Mouse (Mus musculus) adrenal gland, adult (tissue): ENCODE results near the gene Fcrlb.

ENCODE experiments used
- DNase-seq, 2 experiments: peaks; one replicate each; pipeline ENCODE4 v3.0.0; 2022 to 2023; ENCODE audit warnings: low spot score in 1 of 2; ENCODE audit not compliant: inconsistent age in 2 of 2

Fcrlb gene

DNA sequence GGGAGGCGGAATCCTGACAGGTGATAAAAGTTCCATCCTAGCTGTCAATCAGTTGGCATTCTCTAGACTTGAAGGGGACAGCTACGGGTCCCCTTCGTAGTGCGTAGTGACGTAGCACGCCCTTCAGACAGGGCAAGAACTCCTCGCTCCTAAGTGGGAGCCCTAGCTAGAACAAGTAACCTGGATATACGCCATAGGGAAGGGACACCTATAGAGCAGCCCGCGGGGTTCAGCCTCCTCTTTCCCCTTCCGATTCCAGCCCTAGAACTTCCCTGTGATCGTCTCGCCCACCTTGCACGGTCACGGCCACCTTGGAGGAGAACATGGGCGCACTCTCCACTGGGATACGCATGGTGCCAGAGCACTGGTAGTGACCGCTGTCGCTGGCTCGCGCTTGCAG is 4.4 kb downstream of the Fcrlb start:
- DNase-seq, result peak in 1 of 2 experiments; percentile 42

DNA sequence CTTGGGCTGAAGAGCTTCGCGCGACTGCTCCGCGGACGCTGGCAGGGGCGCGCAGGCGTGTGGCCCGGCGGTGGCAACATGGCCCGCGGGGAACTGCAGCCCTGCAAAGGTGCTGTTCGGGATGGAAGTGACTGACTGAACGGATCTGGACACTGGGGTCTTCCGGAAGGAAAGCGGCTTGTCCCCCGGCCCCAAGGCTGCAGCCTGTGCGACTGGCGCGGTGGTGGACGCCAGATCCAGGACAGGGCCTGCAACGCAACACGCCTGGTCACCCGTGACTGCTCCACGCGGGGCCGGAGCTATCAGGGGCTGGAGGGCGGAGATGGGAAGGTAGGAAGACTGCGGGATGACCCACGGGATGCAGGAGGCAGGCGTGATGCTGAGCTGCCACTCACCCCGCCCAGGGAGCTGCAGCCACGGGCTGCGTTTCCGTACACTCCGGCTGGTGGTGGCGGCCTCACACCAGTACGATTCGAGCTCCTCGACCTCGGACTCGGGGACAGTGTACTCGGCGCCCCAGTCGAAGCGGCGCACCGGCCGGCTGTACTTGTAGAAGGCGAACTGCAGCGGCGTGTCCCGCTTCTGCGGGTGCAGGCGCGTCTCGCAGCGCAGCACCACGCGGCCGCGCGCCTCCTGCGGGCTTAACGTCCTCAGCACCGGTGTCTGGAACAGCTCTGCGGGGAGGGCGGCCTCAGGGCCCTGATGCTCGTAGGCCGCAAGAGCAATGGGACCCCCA is 5.1 kb downstream of the Fcrlb start:
- peak; percentile 54 to 73 for DNase-seq

DNA sequence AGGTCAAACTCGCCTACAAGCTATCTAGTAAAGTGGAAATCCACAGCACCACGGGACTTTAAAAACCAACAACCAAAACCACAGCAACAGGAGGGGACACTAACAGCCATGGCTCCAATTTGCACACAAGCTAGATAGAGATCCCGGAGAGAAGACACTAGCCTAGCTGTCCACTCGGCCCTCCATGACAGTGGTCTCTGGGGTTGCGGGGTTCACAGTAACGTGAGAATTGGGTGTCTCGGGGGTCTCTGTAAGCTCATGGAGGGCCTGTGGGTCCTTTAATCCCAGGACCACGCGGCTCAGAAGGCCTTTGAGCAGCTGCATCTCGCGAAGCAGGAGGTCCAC is 5.7 kb downstream of the Fcrlb start:
- DNase-seq, result peak in 1 of 2 experiments; percentile 34

DNA sequence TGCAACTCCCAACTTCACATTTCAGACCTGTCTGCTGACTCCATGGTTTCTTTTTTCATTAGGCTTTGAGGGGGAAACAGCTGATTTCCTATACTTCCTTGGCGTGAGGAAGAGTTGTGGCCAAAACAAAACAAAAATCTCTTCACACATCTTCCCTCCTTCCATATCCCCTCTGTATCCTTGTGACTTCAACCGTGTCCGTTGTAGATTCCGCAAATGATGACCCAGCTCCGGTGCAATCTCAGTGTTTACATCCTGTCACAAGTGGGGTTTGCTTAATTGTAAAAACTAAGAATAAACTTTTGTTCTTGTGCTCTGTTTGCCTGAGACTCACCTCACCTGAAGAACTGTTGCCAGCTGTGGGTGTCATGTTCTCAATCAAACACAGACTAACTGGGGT is 9.3 kb downstream of the Fcrlb start:
- no peak for DNase-seq

DNA sequence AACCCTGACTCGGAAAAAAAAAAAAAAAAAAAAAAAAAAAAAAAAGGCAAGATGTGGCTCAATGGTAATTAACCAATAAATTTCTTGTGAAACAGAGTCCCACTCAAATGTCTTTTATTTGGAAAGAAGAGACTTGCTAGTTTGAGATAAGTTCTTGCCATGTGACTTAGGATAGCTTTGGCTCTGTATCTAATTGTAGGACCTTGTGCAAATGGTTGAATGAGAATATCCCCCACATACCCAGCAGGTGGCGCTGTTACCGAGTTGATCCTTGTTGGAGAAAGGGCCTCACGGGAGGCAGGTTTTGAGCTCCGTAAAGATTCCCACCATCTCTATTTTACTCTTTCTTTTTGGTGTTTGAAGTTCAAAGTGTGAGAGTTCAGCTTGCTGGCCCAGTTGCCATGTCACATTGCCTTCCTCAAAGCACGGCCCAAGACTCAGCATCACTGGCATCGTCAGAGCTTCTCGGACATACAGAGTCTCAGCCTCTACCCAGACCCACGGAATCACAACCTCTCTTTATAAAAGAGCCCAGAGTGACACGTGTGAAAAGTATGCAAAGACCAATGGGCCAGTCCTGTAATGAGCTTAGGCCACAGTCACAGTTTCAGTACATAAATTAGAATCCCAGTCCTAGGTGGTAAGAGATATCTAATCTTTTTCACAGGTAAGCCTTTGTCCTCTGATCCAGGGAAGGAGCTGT is 11.1 kb downstream of the Fcrlb start:
- peak; percentile 84 to 96 for DNase-seq

DNA sequence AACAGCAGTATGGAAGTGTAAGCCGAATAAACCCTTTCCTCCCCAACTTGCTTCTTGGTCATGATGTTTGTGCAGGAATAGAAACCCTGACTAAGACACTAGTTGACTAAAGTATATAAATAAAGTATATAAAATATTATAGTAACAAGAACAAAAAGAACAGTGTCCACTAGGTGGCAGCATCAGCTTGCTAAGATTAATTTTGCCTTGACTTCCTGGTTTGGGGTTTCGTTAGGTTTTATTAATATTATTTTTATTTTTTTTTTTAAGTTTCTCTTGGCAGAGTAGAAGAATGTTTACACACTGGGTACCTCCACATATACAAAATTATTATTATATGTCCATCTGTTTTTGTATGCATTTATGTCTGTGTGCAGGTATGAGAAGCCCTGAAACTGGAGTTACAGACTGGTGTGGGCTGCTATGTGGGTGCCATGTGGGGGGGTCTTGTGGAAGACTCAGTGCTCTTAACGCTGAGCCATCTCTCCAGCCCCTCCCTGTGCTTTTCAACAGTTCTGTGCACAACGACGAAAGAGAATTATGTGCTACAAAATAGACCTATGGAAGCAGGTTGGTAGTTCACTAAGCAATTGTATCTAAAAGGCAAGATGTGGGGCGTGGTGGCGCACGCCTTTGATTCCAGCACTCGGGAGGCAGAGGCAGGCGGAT is 11.8 kb downstream of the Fcrlb start:
- peak in 1 of 2 experiments; percentile 87 for DNase-seq

DNA sequence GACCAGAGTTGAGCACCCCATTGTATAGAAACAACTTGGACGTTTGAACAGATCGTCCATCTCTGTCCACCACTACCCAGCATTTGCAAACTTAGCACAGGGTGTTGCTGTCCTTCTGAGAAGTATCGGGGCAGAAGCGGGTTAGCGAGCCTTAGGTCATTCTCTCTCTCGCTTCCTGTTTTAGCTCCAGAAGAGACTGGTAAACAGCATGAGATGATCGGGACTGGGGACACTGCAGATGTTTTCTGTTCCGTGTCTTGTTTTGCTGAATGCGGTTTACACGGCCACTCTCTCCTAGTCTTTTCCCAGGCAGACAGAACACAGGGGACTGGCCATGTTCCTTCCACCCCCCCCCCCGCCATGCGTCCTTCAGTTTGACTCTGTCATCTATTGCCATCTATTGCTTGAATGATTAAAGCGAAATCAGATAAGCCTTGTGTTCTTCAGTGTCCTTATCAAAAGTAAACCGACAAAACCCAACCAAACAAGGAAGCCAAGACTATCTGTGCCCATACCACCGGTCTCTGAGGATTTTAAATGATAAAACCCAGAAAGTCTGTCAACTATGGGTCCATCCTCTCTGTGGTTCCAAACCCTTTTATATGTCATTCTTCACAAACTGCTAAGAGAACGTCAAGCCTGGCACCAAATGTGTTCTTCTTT is 14.2 kb downstream of the Fcrlb start:
- peak in 1 of 2 experiments; percentile 36 for DNase-seq

DNA sequence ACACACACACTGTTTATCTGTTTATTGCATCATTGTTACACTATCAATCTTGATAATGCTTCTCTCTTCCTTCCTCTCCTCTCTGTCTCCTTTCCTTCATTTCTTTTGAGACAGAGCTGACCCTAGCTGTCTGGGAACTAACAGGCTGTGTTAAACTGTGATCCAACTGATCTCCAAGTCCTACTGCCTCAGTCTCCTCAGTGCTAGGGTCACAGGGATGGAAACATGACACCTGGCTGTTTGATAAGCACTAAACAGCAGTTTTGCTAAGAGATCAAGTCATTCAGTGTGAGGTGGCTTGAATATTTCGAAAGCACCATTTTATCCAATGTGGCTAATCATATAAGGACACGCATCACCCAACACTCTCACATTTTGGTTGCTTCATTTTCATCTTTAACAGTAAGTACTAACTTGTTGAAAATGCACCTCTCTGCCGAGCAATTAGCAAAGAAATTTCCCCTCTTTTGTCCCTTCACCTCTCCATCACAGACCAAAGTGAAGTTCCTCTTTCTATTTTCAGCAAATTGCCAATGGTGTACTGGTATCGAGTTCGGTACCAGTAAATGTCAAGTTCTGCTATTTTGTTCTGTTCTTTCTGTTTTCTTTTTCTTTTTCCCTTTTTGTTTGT is 16.0 kb downstream of the Fcrlb start:
- no peak for DNase-seq

DNA sequence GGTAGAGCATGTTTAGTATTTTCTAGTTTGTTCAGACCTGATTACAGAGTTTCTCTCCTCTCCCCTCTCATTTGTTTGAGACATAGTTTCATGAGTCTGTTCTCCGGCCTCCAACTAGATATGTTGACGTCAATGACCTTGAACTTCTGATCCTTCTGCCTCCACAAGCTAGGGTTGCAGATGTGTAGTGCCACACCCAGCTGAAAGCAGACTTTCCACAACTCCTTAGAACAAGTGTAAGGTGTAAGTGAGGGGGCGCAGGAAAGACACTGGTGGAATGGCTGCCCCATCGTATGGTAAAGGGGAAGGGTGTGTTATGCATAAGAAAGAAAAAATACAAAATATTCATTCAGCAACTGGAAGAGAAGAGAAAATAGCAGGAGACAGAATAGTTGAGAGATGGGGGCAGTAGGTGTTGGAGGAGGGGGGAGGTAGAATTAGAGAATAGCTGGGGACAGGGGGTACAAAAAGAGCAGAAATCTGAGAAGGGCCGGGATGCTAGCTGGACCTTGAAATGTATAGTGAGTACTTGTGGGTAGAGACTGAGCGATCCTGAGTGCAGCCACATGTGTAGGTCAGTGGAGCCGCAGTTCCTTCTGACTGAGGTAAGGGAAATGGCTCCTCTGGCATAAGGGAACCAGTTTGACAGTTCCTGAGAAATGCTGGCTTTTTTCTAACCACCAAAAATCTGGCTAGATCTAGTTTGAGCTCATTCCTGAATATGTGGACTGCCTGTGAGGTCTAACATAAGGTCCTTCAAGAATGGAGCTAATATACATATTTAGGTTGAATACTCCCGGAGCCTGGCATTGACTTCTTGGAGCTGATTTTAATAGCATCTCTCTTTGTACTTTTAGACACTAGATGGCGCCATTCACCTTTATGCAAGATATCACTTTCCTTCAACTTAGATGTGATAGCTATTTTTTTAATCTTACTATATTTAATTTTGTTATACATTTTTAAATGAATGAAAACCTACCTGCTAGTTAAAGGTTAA is 17.8 kb downstream of the Fcrlb start:
- DNase-seq, result peak in 1 of 2 experiments; percentile 77

DNA sequence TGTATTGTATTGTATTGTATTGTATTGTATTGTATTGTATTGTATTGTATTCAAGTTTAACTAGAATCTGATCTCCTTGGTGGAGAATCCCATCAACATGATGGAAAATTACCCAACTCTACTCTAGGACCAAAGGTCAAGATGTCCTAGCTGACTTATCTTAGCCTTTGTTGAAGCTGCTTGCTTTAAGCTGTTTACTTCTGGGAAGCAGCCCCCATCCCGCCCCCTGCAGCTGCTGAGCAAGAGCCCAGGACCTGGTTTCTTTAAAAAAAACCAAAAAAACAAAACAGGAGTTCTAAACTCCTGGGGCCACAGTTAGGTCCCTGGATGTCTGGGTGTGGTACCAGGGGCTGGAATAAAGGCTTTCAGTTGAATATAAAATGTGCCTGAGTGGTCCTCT is 20.5 kb downstream of the Fcrlb start:
- no peak for DNase-seq

DNA sequence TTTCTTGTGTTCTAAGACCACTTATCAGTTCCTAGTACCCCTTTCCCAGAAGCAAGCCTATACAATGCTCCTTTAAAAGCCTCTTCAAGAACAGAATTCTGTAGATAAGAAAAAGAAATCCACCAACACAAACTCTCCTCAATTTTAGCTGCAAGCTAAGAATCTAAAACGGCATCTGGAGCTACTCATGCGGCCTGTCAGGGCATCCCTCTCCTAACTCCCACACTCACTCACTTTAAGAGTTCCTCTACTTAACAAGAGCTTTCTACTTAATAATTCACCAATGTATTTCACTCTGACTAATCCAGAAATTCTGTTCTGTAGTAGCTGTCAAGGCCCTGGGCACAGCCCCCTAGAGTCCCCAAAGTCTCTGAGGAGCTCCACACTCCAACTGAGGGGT is 21.1 kb downstream of the Fcrlb start:
- DNase-seq, result no peak

DNA sequence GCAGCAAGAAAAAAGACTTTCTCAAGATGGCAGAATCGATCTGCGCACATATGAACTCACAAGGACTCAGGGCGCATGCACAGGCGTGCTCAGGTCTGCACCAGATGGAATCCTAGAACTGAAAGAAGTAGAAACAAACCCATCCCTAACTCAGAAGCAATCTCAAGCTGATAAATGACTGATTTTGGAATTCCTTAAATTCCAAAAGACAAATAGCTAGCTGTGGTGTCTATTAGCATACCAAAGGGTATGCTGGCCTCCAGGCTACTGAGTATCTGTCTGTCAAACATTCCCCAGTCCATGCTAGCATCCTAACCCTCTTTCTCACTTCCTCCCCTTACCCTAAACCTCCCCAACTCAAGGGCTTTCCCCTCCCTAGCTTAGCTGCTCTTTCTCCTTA is 23.4 kb downstream of the Fcrlb start:
- DNase-seq, result no peak

DNA sequence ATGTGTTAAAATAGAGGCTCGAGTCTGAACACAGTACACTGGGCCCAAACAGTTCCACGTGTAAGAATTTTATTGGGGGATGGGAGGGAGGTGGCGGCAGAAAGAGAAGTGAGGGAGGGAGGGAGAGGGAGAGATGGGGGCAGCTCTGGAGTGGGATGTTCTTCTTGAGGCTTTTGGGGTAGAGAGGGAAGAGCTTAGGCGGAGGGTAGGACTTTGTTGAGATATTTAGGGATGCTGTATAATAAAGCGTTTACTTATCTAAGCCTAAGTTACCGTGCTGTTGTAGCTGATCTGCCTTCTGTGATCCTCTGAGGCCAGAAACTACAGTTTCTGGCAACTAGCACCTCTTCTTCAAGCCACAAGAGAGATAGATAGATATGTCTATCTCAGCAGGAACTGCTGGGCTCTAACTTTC is 26.7 kb downstream of the Fcrlb start:
- no peak for DNase-seq

DNA sequence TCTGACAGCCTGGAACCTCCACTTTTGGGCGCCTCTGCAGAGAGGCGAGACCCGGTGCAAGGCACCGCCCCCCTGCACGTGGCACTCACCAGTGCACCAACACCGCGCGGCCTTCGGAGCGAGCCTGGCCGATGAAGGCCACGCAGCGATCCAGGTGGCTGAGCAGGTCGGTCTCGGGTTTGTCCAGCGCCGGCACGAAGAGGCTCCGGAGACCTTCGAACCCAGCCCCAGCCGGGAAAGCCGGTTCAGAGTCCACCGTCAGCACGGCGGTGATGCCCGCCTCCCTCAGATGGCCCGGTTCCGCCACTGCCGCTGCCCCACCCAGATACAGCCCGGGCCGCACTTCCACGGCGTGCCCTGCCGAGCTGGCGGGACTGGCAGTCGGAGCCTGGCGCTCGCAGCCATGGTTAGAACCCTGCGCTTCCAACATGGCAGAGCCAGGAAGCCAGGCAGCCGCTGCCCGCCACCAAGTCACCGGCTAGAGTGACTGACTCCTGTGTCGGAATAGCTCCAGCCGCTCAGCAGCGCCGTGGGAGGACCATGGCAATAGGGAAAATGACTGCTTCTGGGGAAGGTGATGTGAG is 27.7 kb downstream of the Fcrlb start, which contains the start of the genes Gm26620 and Dusp12:
TSS of gene Gm26620 (plus strand) at position 88 of the 584 bp plus-strand sequence.
TSS of gene Dusp12 (minus strand) at position 563 of the 584 bp plus-strand sequence.
- peak; percentile 90 to 95 for DNase-seq

DNA sequence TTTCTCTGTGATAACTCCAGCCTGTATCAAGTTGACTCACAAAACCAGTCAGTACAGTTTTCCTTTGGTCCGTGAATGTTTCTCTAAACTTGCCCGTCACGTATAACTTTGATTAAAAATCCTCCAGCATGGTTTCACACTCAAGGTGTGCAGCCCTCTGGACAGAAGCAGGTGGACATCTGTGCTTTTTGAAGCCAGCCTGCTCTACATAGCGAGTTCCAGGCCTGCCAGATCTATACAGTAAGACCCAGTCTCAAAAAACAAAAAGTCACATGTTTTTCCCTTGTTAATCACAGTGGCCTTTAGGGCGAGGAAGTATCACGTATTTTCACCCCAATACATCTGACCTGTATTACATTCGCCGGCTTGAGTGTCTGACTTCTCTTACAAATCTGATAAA is 28.4 kb downstream of the Fcrlb start:
- no peak for DNase-seq

DNA sequence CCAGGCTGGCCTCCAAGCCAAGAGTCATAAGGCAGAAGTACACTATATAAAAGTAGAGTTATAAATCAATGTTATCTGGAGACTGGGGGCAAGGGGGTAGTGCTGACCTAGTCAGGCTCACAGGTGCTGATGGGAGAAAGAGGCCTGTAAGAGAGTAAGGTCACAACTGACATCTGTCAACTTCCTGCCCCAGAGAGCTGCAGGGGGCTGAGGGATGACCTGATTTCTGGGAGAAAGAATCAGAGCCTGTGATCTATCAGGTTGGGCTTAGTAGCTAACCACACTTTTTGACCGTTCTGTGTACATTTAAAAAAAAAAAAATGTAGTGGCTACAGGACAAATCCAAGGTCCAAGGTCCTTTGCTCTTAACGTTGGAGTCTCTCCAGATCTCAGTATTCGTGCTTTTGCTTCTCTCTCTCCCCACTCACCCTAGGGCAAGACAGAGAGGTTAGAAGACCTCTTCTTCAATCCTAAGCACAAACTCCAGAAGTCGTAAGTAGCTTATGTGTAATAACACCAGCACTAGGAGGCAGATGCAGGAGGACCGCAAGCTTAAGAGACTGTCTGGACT is 29.7 kb downstream of the Fcrlb start:
- DNase-seq, result no peak

DNA sequence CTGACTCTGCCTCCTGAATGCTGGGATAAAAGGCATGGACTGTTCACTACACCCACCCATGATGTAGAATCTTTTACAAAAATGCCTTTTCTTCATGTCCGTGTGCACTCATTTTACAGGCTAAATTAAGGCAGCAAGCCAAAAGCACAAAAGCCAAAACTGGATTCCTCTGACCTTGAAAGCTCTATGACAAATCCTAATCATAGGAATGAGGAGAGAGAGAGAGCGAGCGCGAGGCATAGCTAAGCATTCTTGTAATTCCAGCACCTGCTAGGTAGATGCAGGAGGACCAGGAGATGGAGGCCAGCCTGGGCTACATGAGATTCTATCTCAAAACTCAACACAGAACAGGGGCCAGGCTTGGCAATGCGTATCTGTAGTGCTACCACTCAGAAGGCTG is 35.8 kb downstream of the Fcrlb start:
- peak; percentile 41 to 80 for DNase-seq

DNA sequence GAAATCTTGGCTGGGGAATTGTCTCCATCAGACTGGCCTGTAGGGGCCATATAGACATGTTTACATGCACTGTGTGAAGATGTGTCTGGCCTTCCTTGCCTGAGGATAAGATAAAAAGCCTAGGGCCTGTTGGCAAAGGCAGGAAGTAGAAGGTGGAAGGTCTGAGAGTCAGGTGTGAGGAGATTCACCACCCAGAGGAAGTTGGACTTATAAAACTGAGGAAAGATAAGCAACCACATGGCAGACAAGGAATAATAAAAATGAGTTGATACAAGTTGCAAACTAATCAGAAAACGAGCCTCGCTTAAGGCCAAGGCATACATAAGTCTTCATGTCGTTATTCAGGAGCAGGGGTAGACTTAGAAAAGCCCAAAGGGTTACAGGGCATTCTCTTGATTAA is 37.1 kb downstream of the Fcrlb start:
- no peak for DNase-seq

DNA sequence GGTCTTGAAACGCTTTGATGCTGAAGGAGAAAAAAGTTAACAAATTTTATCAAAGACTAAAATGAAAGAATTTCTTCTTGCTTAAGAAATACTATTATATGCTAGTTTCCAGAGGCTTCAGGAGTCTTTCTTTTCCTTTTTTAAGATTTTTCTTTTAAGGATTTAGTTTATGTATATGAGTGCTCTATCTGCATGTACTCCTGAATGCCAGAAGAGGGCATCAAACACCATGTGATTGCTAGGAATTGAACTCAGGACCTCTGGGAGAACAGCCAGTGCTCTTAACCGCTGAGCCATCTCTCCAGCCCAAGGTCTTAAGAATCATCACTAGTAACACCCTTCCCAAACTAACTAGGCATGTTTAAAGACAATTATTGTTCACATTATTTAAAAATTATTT is 40.8 kb downstream of the Fcrlb start:
- DNase-seq, result no peak
